Mouse (Mus musculus): ENCODE results near the gene Serpini1. TPM values are rescaled to one million over a fixed set of nuclear protein-coding genes. Genes with fewer than 3 reads are reported as not detected.
A peak's percentile ranks its signal among the peaks of the same experiment; 100 is the strongest.

Serpini1 gene
- polyA plus RNA-seq, 1 experiment from 2014 or later = 7.0 TPM

GRCm38 (mm10) chr3:75556121-75556694 is 1.1 kb upstream of the Serpini1 start:
- peak; percentile 10 for ATAC-seq (ENCODE audit: low FRiP score, low TSS enrichment)
- peak overlapping the region; percentile 95 for H3K4me3 ChIP-seq (ENCODE audit: low read length)
- peak overlapping the region; percentile 91 for H3K4me2 ChIP-seq (replicated peaks; ENCODE audit: low read depth, low read length)
- H3K36me3 ChIP-seq (ENCODE audit: insufficient read depth, low read length) = no peaks in the 10 kb centered on the region
- H3K9ac ChIP-seq (replicated peaks; ENCODE audit: low read length) = peak overlapping the region; percentile 91
- no peaks in the 10 kb centered on the region for H3K27me3 ChIP-seq (ENCODE audit: insufficient read depth, low read length)
- WGBS = under 1% methylated on average over 36 of the region's 36 CpGs
- H3K27ac ChIP-seq (ENCODE audit: low read length) = peak overlapping the region; percentile 86
- no peaks in the 10 kb centered on the region for H3K9me3 ChIP-seq (ENCODE audit: low read length)
- peaks cover 5% of the 10 kb centered on the region for H3K4me1 ChIP-seq (ENCODE audit: insufficient read depth, low read length)

GRCm38 (mm10) chr3:75556695-75557291 is 554 bp upstream of the Serpini1 start, which contains the start of gene Pdcd10:
TSS of gene Pdcd10 (minus strand) at chr3:75556856.
- H3K36me3 ChIP-seq (ENCODE audit: insufficient read depth, low read length) = no peaks in the 10 kb centered on the region
- H3K9ac ChIP-seq (replicated peaks; ENCODE audit: low read length) = peak within 1 kb of the TSS; percentile 91
- H3K4me3 ChIP-seq (ENCODE audit: low read length) = peak within 1 kb of the TSS; percentile 95
- peaks cover 5% of the 10 kb centered on the region for H3K4me1 ChIP-seq (ENCODE audit: insufficient read depth, low read length)
- H3K27ac ChIP-seq (ENCODE audit: low read length) = peak within 1 kb of the TSS; percentile 86
- peak; percentile 98 for ATAC-seq (ENCODE audit: low FRiP score, low TSS enrichment)
- no peaks in the 10 kb centered on the region for H3K27me3 ChIP-seq (ENCODE audit: insufficient read depth, low read length)
- 0% methylated on average over 35 of the region's 35 CpGs for WGBS
- peak within 1 kb of the TSS; percentile 91 for H3K4me2 ChIP-seq (replicated peaks; ENCODE audit: low read depth, low read length)
- no peaks in the 10 kb centered on the region for H3K9me3 ChIP-seq (ENCODE audit: low read length)

- Histone ChIP-seq H3K36me3 (ENCODE audit: insufficient read depth, low read length) (no peaks in the 10 kb centered on the region), H3K4me1 (ENCODE audit: insufficient read depth, low read length) (no peaks in the 10 kb centered on the region), H3K27ac (ENCODE audit: low read length) (no peak overlapping the region), H3K4me2 (replicated peaks; ENCODE audit: low read depth, low read length) (no peak overlapping the region), H3K9ac (replicated peaks; ENCODE audit: low read length) (no peak overlapping the region), H3K9me3 (ENCODE audit: low read length) (no peaks in the 10 kb centered on the region), H3K4me3 (ENCODE audit: low read length) (no peak overlapping the region), H3K27me3 (ENCODE audit: insufficient read depth, low read length) (no peaks in the 10 kb centered on the region)
- no peak for ATAC-seq (ENCODE audit: low FRiP score, low TSS enrichment)
- 55% methylated on average over 2 of the region's 2 CpGs for WGBS
These were observed 16.7 kb downstream of the Serpini1 start for GRCm38 (mm10) chr3:75574074-75574473.

- ATAC-seq (ENCODE audit: low FRiP score, low TSS enrichment) = no peak
- Histone ChIP-seq H3K27ac (ENCODE audit: low read length) (no peak overlapping the region), H3K4me1 (ENCODE audit: insufficient read depth, low read length) (no peaks in the 10 kb centered on the region), H3K4me3 (ENCODE audit: low read length) (no peak overlapping the region), H3K36me3 (ENCODE audit: insufficient read depth, low read length) (no peaks in the 10 kb centered on the region), H3K9me3 (ENCODE audit: low read length) (no peaks in the 10 kb centered on the region), H3K9ac (replicated peaks; ENCODE audit: low read length) (no peak overlapping the region), H3K4me2 (replicated peaks; ENCODE audit: low read depth, low read length) (no peak overlapping the region), H3K27me3 (ENCODE audit: insufficient read depth, low read length) (no peaks in the 10 kb centered on the region)
- 83% methylated on average over 1 of the region's 1 CpGs for WGBS
These were observed 18.2 kb downstream of the Serpini1 start for GRCm38 (mm10) chr3:75575582-75575981.

- no peak for ATAC-seq (ENCODE audit: low FRiP score, low TSS enrichment)
- WGBS = 54% methylated on average over 4 of the region's 4 CpGs
- Histone ChIP-seq H3K27me3 (ENCODE audit: insufficient read depth, low read length) (no peaks in the 10 kb centered on the region), H3K4me3 (ENCODE audit: low read length) (no peak overlapping the region), H3K4me2 (replicated peaks; ENCODE audit: low read depth, low read length) (no peak overlapping the region), H3K9ac (replicated peaks; ENCODE audit: low read length) (no peak overlapping the region), H3K9me3 (ENCODE audit: low read length) (no peaks in the 10 kb centered on the region), H3K4me1 (ENCODE audit: insufficient read depth, low read length) (no peaks in the 10 kb centered on the region), H3K27ac (ENCODE audit: low read length) (no peak overlapping the region), H3K36me3 (ENCODE audit: insufficient read depth, low read length) (no peaks in the 10 kb centered on the region)
These were observed 22.0 kb downstream of the Serpini1 start for GRCm38 (mm10) chr3:75579352-75579751.

- no peaks in the 10 kb centered on the region for H3K4me1 ChIP-seq (ENCODE audit: insufficient read depth, low read length)
- H3K9me3 ChIP-seq (ENCODE audit: low read length) = no peaks in the 10 kb centered on the region
- ATAC-seq (ENCODE audit: low FRiP score, low TSS enrichment) = no peak
- 89% methylated on average over 3 of the region's 3 CpGs for WGBS
- no peak overlapping the region for H3K9ac ChIP-seq (replicated peaks; ENCODE audit: low read length)
- no peaks in the 10 kb centered on the region for H3K27me3 ChIP-seq (ENCODE audit: insufficient read depth, low read length)
- H3K27ac ChIP-seq (ENCODE audit: low read length) = no peak overlapping the region
- no peak overlapping the region for H3K4me2 ChIP-seq (replicated peaks; ENCODE audit: low read depth, low read length)
- H3K36me3 ChIP-seq (ENCODE audit: insufficient read depth, low read length) = no peaks in the 10 kb centered on the region
- no peak overlapping the region for H3K4me3 ChIP-seq (ENCODE audit: low read length)
These were observed 25.9 kb downstream of the Serpini1 start for GRCm38 (mm10) chr3:75583293-75583692.

GRCm38 (mm10) chr3:75584898-75585297 is 27.6 kb downstream of the Serpini1 start:
- H3K27me3 ChIP-seq (ENCODE audit: insufficient read depth, low read length) = no peaks in the 10 kb centered on the region
- no peaks in the 10 kb centered on the region for H3K36me3 ChIP-seq (ENCODE audit: insufficient read depth, low read length)
- no peak overlapping the region for H3K9ac ChIP-seq (replicated peaks; ENCODE audit: low read length)
- H3K4me2 ChIP-seq (replicated peaks; ENCODE audit: low read depth, low read length) = no peak overlapping the region
- no peak for ATAC-seq (ENCODE audit: low FRiP score, low TSS enrichment)
- H3K9me3 ChIP-seq (ENCODE audit: low read length) = no peaks in the 10 kb centered on the region
- 95% methylated on average over 4 of the region's 4 CpGs for WGBS
- H3K4me1 ChIP-seq (ENCODE audit: insufficient read depth, low read length) = no peaks in the 10 kb centered on the region
- H3K27ac ChIP-seq (ENCODE audit: low read length) = no peak overlapping the region
- no peak overlapping the region for H3K4me3 ChIP-seq (ENCODE audit: low read length)

GRCm38 (mm10) chr3:75611019-75611418 is 53.7 kb downstream of the Serpini1 start:
- Histone ChIP-seq H3K4me3 (ENCODE audit: low read length) (no peak overlapping the region), H3K9ac (replicated peaks; ENCODE audit: low read length) (no peak overlapping the region), H3K9me3 (ENCODE audit: low read length) (no peaks in the 10 kb centered on the region), H3K4me2 (replicated peaks; ENCODE audit: low read depth, low read length) (no peak overlapping the region), H3K36me3 (ENCODE audit: insufficient read depth, low read length) (no peaks in the 10 kb centered on the region), H3K27me3 (ENCODE audit: insufficient read depth, low read length) (no peaks in the 10 kb centered on the region), H3K4me1 (ENCODE audit: insufficient read depth, low read length) (no peaks in the 10 kb centered on the region), H3K27ac (ENCODE audit: low read length) (no peak overlapping the region)
- peak; percentile 71; the same call in 1 of the 2 replicates for ATAC-seq (ENCODE audit: low FRiP score, low TSS enrichment)
- 64% methylated on average over 7 of the region's 7 CpGs for WGBS

GRCm38 (mm10) chr3:75624627-75625026 is 67.3 kb downstream of the Serpini1 start:
- ATAC-seq (ENCODE audit: low FRiP score, low TSS enrichment) = no peak
- Histone ChIP-seq H3K36me3 (ENCODE audit: insufficient read depth, low read length) (no peaks in the 10 kb centered on the region), H3K9me3 (ENCODE audit: low read length) (no peaks in the 10 kb centered on the region), H3K9ac (replicated peaks; ENCODE audit: low read length) (no peak overlapping the region), H3K4me1 (ENCODE audit: insufficient read depth, low read length) (no peaks in the 10 kb centered on the region), H3K4me2 (replicated peaks; ENCODE audit: low read depth, low read length) (no peak overlapping the region), H3K4me3 (ENCODE audit: low read length) (no peak overlapping the region), H3K27ac (ENCODE audit: low read length) (no peak overlapping the region), H3K27me3 (ENCODE audit: insufficient read depth, low read length) (no peaks in the 10 kb centered on the region)
- WGBS = 84% methylated on average over 2 of the region's 2 CpGs

- Histone ChIP-seq H3K9ac (replicated peaks; ENCODE audit: low read length) (no peak overlapping the region), H3K4me2 (replicated peaks; ENCODE audit: low read depth, low read length) (no peak overlapping the region), H3K27me3 (ENCODE audit: insufficient read depth, low read length) (no peaks in the 10 kb centered on the region), H3K27ac (ENCODE audit: low read length) (no peak overlapping the region), H3K36me3 (ENCODE audit: insufficient read depth, low read length) (no peaks in the 10 kb centered on the region), H3K4me3 (ENCODE audit: low read length) (no peak overlapping the region), H3K9me3 (ENCODE audit: low read length) (no peaks in the 10 kb centered on the region), H3K4me1 (ENCODE audit: insufficient read depth, low read length) (no peaks in the 10 kb centered on the region)
- ATAC-seq (ENCODE audit: low FRiP score, low TSS enrichment) = no peak
- 70% methylated on average over 4 of the region's 4 CpGs for WGBS
These were observed 73.8 kb downstream of the Serpini1 start for GRCm38 (mm10) chr3:75630988-75631615.
